8 mouse cellular contexts compared by ENCODE assay signal in genomic region chr3:135886659-135887027, GRCm38 (mm10).
DNase-seq lines count a peak whose midpoint lies in the region; ATAC-seq and TF ChIP-seq lines count a peak whose summit lies in the region.

No protein-coding gene starts in this region.

- no peaks in the 10 kb centered on the region for H3K79me2 ChIP-seq in C2C12 (ENCODE audit: control insufficient read depth, insufficient read depth)

- DNase-seq in gonadal fat pad, adult 2 months (ENCODE audit: low read depth): peak; percentile 10
- peak; percentile 61 to 86 for DNase-seq in kidney, postnatal 36 days
- DNase-seq in lung, embryonic 14.5 days: peak; percentile 95
- DNase-seq in ovary, postnatal 36 days (ENCODE audit: low spot score): peak; percentile 36
- DNase-seq in urinary bladder, postnatal 14 days (ENCODE audit: low spot score): peak; percentile 82

- no peak overlapping the region for H3K4me3 ChIP-seq in C2C12 (ENCODE audit: insufficient read depth, poor library complexity, severe bottlenecking)
- H3K4me3 ChIP-seq in cortical plate, adult 2 months (ENCODE audit: insufficient read depth, low read length): peak overlapping the region; percentile 5; the same call in 1 of the 2 replicates
- H3K4me3 ChIP-seq in lung, embryonic 14.5 days (ENCODE audit: low read depth, low read length): no peak overlapping the region

- no peaks in the 10 kb centered on the region for H3K9me3 ChIP-seq in lung, embryonic 14.5 days (ENCODE audit: low read depth, low read length)

- WGBS in lung, embryonic 14.5 days: 41% methylated on average over 12 of the region's 12 CpGs

- no peaks in the 10 kb centered on the region for H3K79me3 ChIP-seq in C2C12 (ENCODE audit: low read depth)

- H3K36me3 ChIP-seq in C2C12 (ENCODE audit: control insufficient read depth, insufficient read depth): no peaks in the 10 kb centered on the region
- no peaks in the 10 kb centered on the region for H3K36me3 ChIP-seq in lung, embryonic 14.5 days (ENCODE audit: insufficient read depth)

- peak; percentile 14 for TF ChIP-seq CTCF in C2C12 (IDR thresholded peaks at IDR 0.05; ENCODE audit: control insufficient read depth, insufficient read depth, insufficient read length)
- peak; percentile 73 for TF ChIP-seq CTCF in cortical plate, adult 2 months (IDR thresholded peaks at IDR 0.05; ENCODE audit: extremely low read depth, insufficient read depth, low read length)
- TF ChIP-seq CTCF in lung, embryonic 14.5 days (IDR thresholded peaks at IDR 0.05; ENCODE audit: low read depth): peak; percentile 85

- peak; percentile 43 for ATAC-seq in activated CD4-positive, CD25-positive, alpha-beta regulatory T cell, adult 4 months
- ATAC-seq in lung, embryonic 14.5 days (ENCODE audit: insufficient read depth): peak; percentile 38; the same call in 1 of the 2 replicates

- no peak overlapping the region for H3K27ac ChIP-seq in cortical plate, adult 2 months (ENCODE audit: insufficient read depth, low read length)
- H3K27ac ChIP-seq in lung, embryonic 14.5 days (ENCODE audit: low read depth): no peak overlapping the region

- H3K9ac ChIP-seq in lung, embryonic 14.5 days: no peak overlapping the region

- H3K27me3 ChIP-seq in C2C12 (ENCODE audit: control insufficient read depth, insufficient read depth, insufficient read length): no peaks in the 10 kb centered on the region
- no peaks in the 10 kb centered on the region for H3K27me3 ChIP-seq in lung, embryonic 14.5 days (ENCODE audit: insufficient read depth, low read length)

- H3K4me1 ChIP-seq in cortical plate, adult 2 months (ENCODE audit: control insufficient read depth, insufficient read depth, low read length): peaks cover 1% of the 10 kb centered on the region; the same call in 1 of the 2 replicates
- H3K4me1 ChIP-seq in lung, embryonic 14.5 days (ENCODE audit: insufficient read depth): no peaks in the 10 kb centered on the region

- TF ChIP-seq POLR2A in cortical plate, adult 2 months (IDR thresholded peaks at IDR 0.05; ENCODE audit: extremely low read depth, insufficient read depth, low read length): no peak

- no peak overlapping the region for H3ac ChIP-seq in C2C12 (ENCODE audit: control insufficient read depth, insufficient read length, low read depth)

- no peak overlapping the region for H3K4me2 ChIP-seq in lung, embryonic 14.5 days

TF ChIP-seq in C2C12, 6 proteins besides CTCF, POLR2A, EP300 and RAD21:
- no peak for TF ChIP-seq FOSL1 (IDR thresholded peaks at IDR 0.05; ENCODE audit: insufficient read depth, low read length, poor library complexity, severe bottlenecking)
- TF ChIP-seq MYOG (IDR thresholded peaks at IDR 0.05; ENCODE audit: control insufficient read depth, extremely low read depth, insufficient read length): no peak
- TF ChIP-seq MYOD1 (IDR thresholded peaks at IDR 0.05; ENCODE audit: control insufficient read depth, insufficient read length, low read depth): no peak
- TF ChIP-seq CEBPB (IDR thresholded peaks at IDR 0.05; ENCODE audit: low read depth): no peak
- TF ChIP-seq USF1 (IDR thresholded peaks at IDR 0.05; ENCODE audit: low read depth): no peak
- TF ChIP-seq MAX (IDR thresholded peaks at IDR 0.05): no peak

Comparison
In these comparisons a context has a peak if more than half of its experiments do, and no peak if none do; other contexts are left out.
1. CTCF ChIP-seq: peak in every context shown above with its lines; median percentile 85 in lung, embryonic 14.5 days; 73 in cortical plate, adult 2 months; 14 in C2C12.
2. DNase-seq: peak in every context shown above with its lines; median percentile 95 in lung, embryonic 14.5 days; 82 in urinary bladder, postnatal 14 days; 74 in kidney, postnatal 36 days; 36 in ovary, postnatal 36 days; 10 in gonadal fat pad, adult 2 months.